Mouse (Mus musculus): ENCODE data around the gene Numb.

The Numb gene

GRCm38 (mm10) chr12:83782669-83783068, 139.1 kb downstream of the Numb start:
- no peak for DNase-seq (ENCODE audit: low spot score in 2 of 2)

GRCm38 (mm10) chr12:83781640-83782278, 140.0 kb downstream of the Numb start:
- DNase-seq (ENCODE audit: low spot score in 2 of 2) = no peak

GRCm38 (mm10) chr12:83781204-83781603, 140.5 kb downstream of the Numb start:
- DNase-seq (ENCODE audit: low spot score in 2 of 2) = no peak

GRCm38 (mm10) chr12:83780181-83780580, 141.6 kb downstream of the Numb start:
- DNase-seq (ENCODE audit: low spot score in 2 of 2) = no peak

- DNase-seq (ENCODE audit: low spot score in 2 of 2) = no peak
Measured at GRCm38 (mm10) chr12:83776766-83777165, 145.0 kb downstream of the Numb start.

GRCm38 (mm10) chr12:83775621-83776020, 146.1 kb downstream of the Numb start:
- DNase-seq (ENCODE audit: low spot score in 2 of 2) = no peak

GRCm38 (mm10) chr12:83770418-83771256, 151.1 kb downstream of the Numb start:
- peak in 1 of 2 experiments; percentile 34 for DNase-seq (ENCODE audit: low spot score in 2 of 2)

- no peak for DNase-seq (ENCODE audit: low spot score in 2 of 2)
Measured at GRCm38 (mm10) chr12:83768235-83768899, 153.4 kb downstream of the Numb start.

- DNase-seq (ENCODE audit: low spot score in 2 of 2) = no peak
Measured at GRCm38 (mm10) chr12:83767833-83768232, 153.9 kb downstream of the Numb start.

GRCm38 (mm10) chr12:83765965-83766603, 155.7 kb downstream of the Numb start:
- no peak for DNase-seq (ENCODE audit: low spot score in 2 of 2)

- no peak for DNase-seq (ENCODE audit: low spot score in 2 of 2)
Measured at GRCm38 (mm10) chr12:83764519-83764918, 157.2 kb downstream of the Numb start.

- no peak for DNase-seq (ENCODE audit: low spot score in 2 of 2)
Measured at GRCm38 (mm10) chr12:83764044-83764365, 157.7 kb downstream of the Numb start.

- DNase-seq (ENCODE audit: low spot score in 2 of 2) = no peak
Measured at GRCm38 (mm10) chr12:83763311-83764043, 158.3 kb downstream of the Numb start, which contains the start of gene Papln. Papln (plus strand) TSS chr12:83763634.

GRCm38 (mm10) chr12:83762706-83763105, 159.0 kb downstream of the Numb start:
- no peak for DNase-seq (ENCODE audit: low spot score in 2 of 2)

- DNase-seq (ENCODE audit: low spot score in 2 of 2) = no peak
Measured at GRCm38 (mm10) chr12:83760201-83760600, 161.5 kb downstream of the Numb start.

- DNase-seq (ENCODE audit: low spot score in 2 of 2) = no peak
Measured at GRCm38 (mm10) chr12:83758735-83759134, 163.0 kb downstream of the Numb start.

GRCm38 (mm10) chr12:83752495-83752894, 169.2 kb downstream of the Numb start:
- DNase-seq (ENCODE audit: low spot score in 2 of 2) = no peak

- no peak for DNase-seq (ENCODE audit: low spot score in 2 of 2)
Measured at GRCm38 (mm10) chr12:83749186-83749585, 172.5 kb downstream of the Numb start.

All from spleen, postnatal 4 days (tissue).